Mouse (Mus musculus): ENCODE measurements around the gene Shroom4. TPM values are rescaled to one million over a fixed set of nuclear protein-coding genes. Genes with fewer than 3 reads are reported as not detected.
A peak's percentile ranks its signal among the peaks of the same experiment; 100 is the strongest.

The Shroom4 gene
- polyA plus RNA-seq, 1 experiment = 0.80 TPM

DNA sequence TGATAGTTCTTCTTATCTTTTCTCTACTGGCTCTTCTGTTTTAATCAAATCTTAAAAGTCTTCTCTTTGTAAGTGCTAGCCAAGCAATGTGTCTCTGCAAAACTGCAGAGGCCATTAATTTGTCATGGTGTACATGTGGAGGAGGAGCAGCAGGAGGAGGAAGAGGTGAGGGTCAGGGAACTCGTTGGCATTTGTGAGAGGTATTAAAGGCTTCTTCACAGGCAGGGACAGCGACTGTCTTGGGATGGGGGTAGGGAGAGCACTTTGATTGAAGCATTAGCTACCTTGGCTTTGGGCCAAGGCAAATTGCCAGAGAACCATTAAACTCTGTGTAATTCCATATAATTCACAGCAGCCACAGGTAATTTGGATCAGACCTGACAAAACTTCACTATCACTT is 96.7 kb downstream of the Shroom4 start:
- Histone ChIP-seq H3K27me3 (ENCODE audit: control insufficient read depth, insufficient read depth, insufficient read length) (no peaks in the 10 kb centered on the region), H3ac (ENCODE audit: control insufficient read depth, insufficient read length) (no peak overlapping the region), H3K36me3 (ENCODE audit: control insufficient read depth, insufficient read depth) (no peaks in the 10 kb centered on the region), H3K4me2 (ENCODE audit: low read depth) (no peak overlapping the region), H3K4me3 (no peak overlapping the region), H3K79me2 (ENCODE audit: control insufficient read depth, insufficient read depth) (no peaks in the 10 kb centered on the region)
- TF ChIP-seq TCF12 (IDR thresholded peaks at IDR 0.05; ENCODE audit: insufficient read depth, poor library complexity, severe bottlenecking) (no peak), SRF (IDR thresholded peaks at IDR 0.05; ENCODE audit: control insufficient read depth, insufficient read length, low read depth) (no peak), CEBPB (IDR thresholded peaks at IDR 0.05; ENCODE audit: insufficient read depth, poor library complexity, severe bottlenecking) (no peak), MYOG (IDR thresholded peaks at IDR 0.05; ENCODE audit: control insufficient read depth in 1 of 3, insufficient read depth in 1 of 3, insufficient read length in 2 of 3, low read depth in 2 of 3) (no peak), POLR2A (IDR thresholded peaks at IDR 0.05; ENCODE audit: insufficient read length, low read depth) (no peak), POLR2AphosphoS2 (IDR thresholded peaks at IDR 0.05; ENCODE audit: insufficient read length, low read depth) (no peak), E2F4 (IDR thresholded peaks at IDR 0.05; ENCODE audit: insufficient read depth) (no peak), MYOD1 (IDR thresholded peaks at IDR 0.05; ENCODE audit: control insufficient read depth in 1 of 3, insufficient read length in 2 of 3, low read depth in 2 of 3) (no peak), REST (IDR thresholded peaks at IDR 0.05; ENCODE audit: insufficient read depth, insufficient read length) (no peak), TCF3 (IDR thresholded peaks at IDR 0.05; ENCODE audit: insufficient read length, low read depth) (no peak), MAX (IDR thresholded peaks at IDR 0.05; ENCODE audit: low read depth) (no peak), USF1 (IDR thresholded peaks at IDR 0.05; ENCODE audit: low read depth) (no peak)

DNA sequence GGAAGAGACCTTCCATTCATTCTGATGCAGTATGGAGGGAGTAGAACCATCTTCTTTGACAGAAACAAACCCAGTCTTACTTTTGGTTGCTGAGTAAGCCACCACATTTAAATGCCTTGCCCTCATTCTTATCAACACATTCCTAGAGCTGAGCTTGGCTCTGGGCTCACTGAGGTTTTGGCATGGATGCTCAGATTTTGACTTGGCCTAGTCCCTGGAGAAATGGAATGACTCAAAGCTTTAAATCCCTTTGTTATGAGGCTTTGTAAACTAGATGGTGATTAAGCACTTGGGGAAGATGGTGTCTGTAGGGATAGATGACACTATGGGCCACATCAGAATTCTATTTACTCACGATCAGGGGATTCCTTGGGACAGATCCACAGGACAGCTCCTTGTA is 102.2 kb downstream of the Shroom4 start:
- peak overlapping the region; percentile 38 for H3K4me2 ChIP-seq (ENCODE audit: low read depth)
- no peak for TF ChIP-seq USF1 (IDR thresholded peaks at IDR 0.05; ENCODE audit: low read depth)
- TF ChIP-seq SRF (IDR thresholded peaks at IDR 0.05; ENCODE audit: control insufficient read depth, insufficient read length, low read depth) = no peak
- no peak for TF ChIP-seq MYOD1 (IDR thresholded peaks at IDR 0.05; ENCODE audit: control insufficient read depth in 1 of 3, insufficient read length in 2 of 3, low read depth in 2 of 3)
- TF ChIP-seq TCF12 (IDR thresholded peaks at IDR 0.05; ENCODE audit: insufficient read depth, poor library complexity, severe bottlenecking) = no peak
- TF ChIP-seq MYOG (IDR thresholded peaks at IDR 0.05; ENCODE audit: control insufficient read depth in 1 of 3, insufficient read depth in 1 of 3, insufficient read length in 2 of 3, low read depth in 2 of 3) = no peak
- no peak for TF ChIP-seq REST (IDR thresholded peaks at IDR 0.05; ENCODE audit: insufficient read depth, insufficient read length)
- no peak for TF ChIP-seq TCF3 (IDR thresholded peaks at IDR 0.05; ENCODE audit: insufficient read length, low read depth)
- no peak for TF ChIP-seq E2F4 (IDR thresholded peaks at IDR 0.05; ENCODE audit: insufficient read depth)
- no peak overlapping the region for H3K4me3 ChIP-seq

DNA sequence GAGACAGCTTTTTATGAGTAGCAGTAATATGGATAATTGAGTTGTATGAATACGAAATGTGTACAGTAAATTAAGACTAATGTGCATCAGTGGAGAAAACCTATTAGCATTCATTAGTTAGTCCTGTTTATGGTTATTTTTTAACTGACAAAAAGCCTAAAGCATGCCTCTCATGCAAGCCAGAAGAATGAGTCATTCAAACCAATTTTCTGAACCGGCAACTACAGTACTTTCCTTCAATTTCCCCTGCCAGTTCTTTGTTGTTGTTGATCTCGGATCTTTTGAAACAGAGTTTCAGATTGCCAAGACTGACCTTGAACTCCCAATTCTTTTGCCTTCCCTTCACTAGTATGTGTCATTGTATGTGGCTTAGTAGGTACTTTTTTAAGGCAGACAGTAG is 117.6 kb downstream of the Shroom4 start:
- Histone ChIP-seq H3K4me3 (no peak overlapping the region), H3K79me2 (ENCODE audit: control insufficient read depth, insufficient read depth) (no peaks in the 10 kb centered on the region), H3K27me3 (ENCODE audit: control insufficient read depth, insufficient read depth, insufficient read length) (no peaks in the 10 kb centered on the region), H3K36me3 (ENCODE audit: control insufficient read depth, insufficient read depth) (no peaks in the 10 kb centered on the region), H3K4me2 (ENCODE audit: low read depth) (no peak overlapping the region), H3ac (ENCODE audit: control insufficient read depth, insufficient read length) (no peak overlapping the region)
- TF ChIP-seq TCF3 (IDR thresholded peaks at IDR 0.05; ENCODE audit: insufficient read length, low read depth) = no peak
- no peak for TF ChIP-seq E2F4 (IDR thresholded peaks at IDR 0.05; ENCODE audit: insufficient read depth)
- no peak for TF ChIP-seq REST (IDR thresholded peaks at IDR 0.05; ENCODE audit: insufficient read depth, insufficient read length)
- TF ChIP-seq USF1 (IDR thresholded peaks at IDR 0.05; ENCODE audit: low read depth) = no peak
- TF ChIP-seq POLR2A (IDR thresholded peaks at IDR 0.05; ENCODE audit: insufficient read length, low read depth) = no peak
- no peak for TF ChIP-seq POLR2AphosphoS2 (IDR thresholded peaks at IDR 0.05; ENCODE audit: insufficient read length, low read depth)

More for the DNA sequence above, 102.2 kb downstream of the Shroom4 start:
- H3K36me3 ChIP-seq (ENCODE audit: control insufficient read depth, insufficient read depth) = no peaks in the 10 kb centered on the region
- no peaks in the 10 kb centered on the region for H3K79me2 ChIP-seq (ENCODE audit: control insufficient read depth, insufficient read depth)
- no peaks in the 10 kb centered on the region for H3K27me3 ChIP-seq (ENCODE audit: control insufficient read depth, insufficient read depth, insufficient read length)
- H3ac ChIP-seq (ENCODE audit: control insufficient read depth, insufficient read length) = no peak overlapping the region

DNA sequence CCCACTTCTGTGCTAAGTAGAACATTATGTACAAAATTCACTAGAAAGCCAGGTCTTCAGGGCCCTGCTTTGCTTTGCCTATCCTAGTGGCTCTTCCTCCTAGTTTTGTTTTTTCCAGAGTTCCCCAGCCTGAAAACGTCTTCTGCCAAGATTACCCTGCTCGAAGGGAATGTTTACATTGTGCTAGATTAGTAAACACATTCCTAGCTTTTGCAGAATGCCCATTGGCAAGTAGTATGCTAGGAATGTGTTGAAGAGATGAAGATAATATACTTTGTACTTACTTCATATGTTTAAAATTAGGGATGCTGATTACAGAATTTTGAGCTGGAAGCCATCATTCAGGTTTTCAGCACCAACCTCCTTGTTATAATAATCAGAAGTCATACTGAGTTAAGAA is 118.8 kb downstream of the Shroom4 start:
- H3K4me3 ChIP-seq = no peak overlapping the region
- no peak overlapping the region for H3ac ChIP-seq (ENCODE audit: control insufficient read depth, insufficient read length)
- no peaks in the 10 kb centered on the region for H3K79me2 ChIP-seq (ENCODE audit: control insufficient read depth, insufficient read depth)
- TF ChIP-seq REST (IDR thresholded peaks at IDR 0.05; ENCODE audit: insufficient read depth, insufficient read length) = no peak
- TF ChIP-seq POLR2AphosphoS2 (IDR thresholded peaks at IDR 0.05; ENCODE audit: insufficient read length, low read depth) = no peak
- TF ChIP-seq CEBPB (IDR thresholded peaks at IDR 0.05; ENCODE audit: insufficient read depth, poor library complexity, severe bottlenecking) = no peak
- no peak for TF ChIP-seq USF1 (IDR thresholded peaks at IDR 0.05; ENCODE audit: low read depth)
- TF ChIP-seq MAX (IDR thresholded peaks at IDR 0.05; ENCODE audit: low read depth) = no peak
- TF ChIP-seq MYOG (IDR thresholded peaks at IDR 0.05; ENCODE audit: control insufficient read depth in 1 of 3, insufficient read depth in 1 of 3, insufficient read length in 2 of 3, low read depth in 2 of 3) = no peak
- no peak for TF ChIP-seq E2F4 (IDR thresholded peaks at IDR 0.05; ENCODE audit: insufficient read depth)
- TF ChIP-seq TCF3 (IDR thresholded peaks at IDR 0.05; ENCODE audit: insufficient read length, low read depth) = no peak
- no peak for TF ChIP-seq TCF12 (IDR thresholded peaks at IDR 0.05; ENCODE audit: insufficient read depth, poor library complexity, severe bottlenecking)
- no peak for TF ChIP-seq POLR2A (IDR thresholded peaks at IDR 0.05; ENCODE audit: insufficient read length, low read depth)
- TF ChIP-seq MYOD1 (IDR thresholded peaks at IDR 0.05; ENCODE audit: control insufficient read depth in 1 of 3, insufficient read length in 2 of 3, low read depth in 2 of 3) = no peak
- TF ChIP-seq SRF (IDR thresholded peaks at IDR 0.05; ENCODE audit: control insufficient read depth, insufficient read length, low read depth) = no peak
- H3K4me2 ChIP-seq (ENCODE audit: low read depth) = no peak overlapping the region
- H3K36me3 ChIP-seq (ENCODE audit: control insufficient read depth, insufficient read depth) = no peaks in the 10 kb centered on the region
- no peaks in the 10 kb centered on the region for H3K27me3 ChIP-seq (ENCODE audit: control insufficient read depth, insufficient read depth, insufficient read length)

DNA sequence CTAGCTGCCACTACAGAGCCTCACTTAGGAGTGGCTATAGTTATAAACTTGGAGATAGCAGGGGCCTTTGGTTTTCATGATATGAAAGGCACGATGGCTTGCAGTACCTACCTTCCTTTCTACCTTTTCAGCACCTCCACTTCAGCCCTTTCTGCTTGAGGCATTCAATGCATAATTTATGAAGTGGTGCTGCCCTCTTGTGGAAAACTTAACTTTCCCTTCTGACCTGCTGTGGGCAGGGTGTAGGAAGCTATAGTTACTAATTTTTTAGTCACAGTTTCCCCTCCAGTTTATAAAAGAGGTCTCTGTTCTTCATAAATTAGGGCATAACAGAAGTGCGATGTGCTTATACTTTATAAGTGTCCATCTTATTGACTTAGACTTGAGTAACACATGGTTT is 123.3 kb downstream of the Shroom4 start:
- H3K4me2 ChIP-seq (ENCODE audit: low read depth) = no peak overlapping the region
- no peak overlapping the region for H3ac ChIP-seq (ENCODE audit: control insufficient read depth, insufficient read length)
- no peaks in the 10 kb centered on the region for H3K27me3 ChIP-seq (ENCODE audit: control insufficient read depth, insufficient read depth, insufficient read length)
- H3K79me2 ChIP-seq (ENCODE audit: control insufficient read depth, insufficient read depth) = no peaks in the 10 kb centered on the region
- H3K4me3 ChIP-seq = no peak overlapping the region
- H3K36me3 ChIP-seq (ENCODE audit: control insufficient read depth, insufficient read depth) = no peaks in the 10 kb centered on the region
- TF ChIP-seq REST (IDR thresholded peaks at IDR 0.05; ENCODE audit: insufficient read depth, insufficient read length) (no peak), E2F4 (IDR thresholded peaks at IDR 0.05; ENCODE audit: insufficient read depth) (no peak), POLR2A (IDR thresholded peaks at IDR 0.05; ENCODE audit: insufficient read length, low read depth) (no peak), POLR2AphosphoS2 (IDR thresholded peaks at IDR 0.05; ENCODE audit: insufficient read length, low read depth) (no peak), TCF12 (IDR thresholded peaks at IDR 0.05; ENCODE audit: insufficient read depth, poor library complexity, severe bottlenecking) (no peak), CEBPB (IDR thresholded peaks at IDR 0.05; ENCODE audit: insufficient read depth, poor library complexity, severe bottlenecking) (no peak), MYOG (IDR thresholded peaks at IDR 0.05; ENCODE audit: control insufficient read depth in 1 of 3, insufficient read depth in 1 of 3, insufficient read length in 2 of 3, low read depth in 2 of 3) (no peak), MAX (IDR thresholded peaks at IDR 0.05; ENCODE audit: low read depth) (no peak), TCF3 (IDR thresholded peaks at IDR 0.05; ENCODE audit: insufficient read length, low read depth) (no peak), USF1 (IDR thresholded peaks at IDR 0.05; ENCODE audit: low read depth) (no peak)

All from myocyte (in vitro differentiated cells).